Mouse (Mus musculus): ENCODE measurements around the gene Cipc.

DNA sequence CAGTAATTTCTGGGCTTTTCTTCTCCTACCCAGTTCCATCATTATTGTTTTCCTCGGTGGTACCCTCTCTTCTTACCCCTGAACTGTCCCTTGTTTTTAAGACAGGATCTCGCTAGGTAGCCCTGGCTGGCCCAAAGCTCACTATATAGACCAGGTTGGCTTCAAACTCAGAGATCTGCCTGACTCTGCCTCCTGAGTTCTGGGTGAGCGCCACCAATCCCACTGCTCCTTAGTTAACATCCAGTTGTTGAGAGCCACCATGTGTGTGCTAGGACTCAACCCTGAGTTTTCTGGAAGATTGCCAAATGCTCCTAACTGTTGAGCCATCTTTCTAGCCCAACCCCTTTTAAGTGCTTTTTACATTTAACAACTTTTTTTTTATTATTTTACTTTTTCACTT, 4.1 kb downstream of the Cipc start:
- TF ChIP-seq POLR2A (IDR thresholded peaks at IDR 0.05; ENCODE audit: insufficient read depth, low read depth, low read length) (no peak), CTCF (IDR thresholded peaks at IDR 0.05; ENCODE audit: insufficient read depth, low read depth, low read length) (no peak)

Measured in olfactory bulb, adult 2 months (tissue).